Mouse (Mus musculus) lung, embryonic 15.5 days (tissue): ENCODE measurements around the gene Baiap2. TPM values are rescaled to one million over a fixed set of nuclear protein-coding genes. Genes with fewer than 3 reads are reported as not detected.
A peak's percentile ranks its signal among the peaks of the same experiment; 100 is the strongest.

Experiments used
- ATAC-seq: fragments of 200-750 bp; cut with Nextera tagmentation; 2 replicates; pipeline ENCODE4 v1.8.0; 2017; ENCODE audit warnings: moderate number of reproducible peaks, borderline replicate concordance; ENCODE audit not compliant: low FRiP score, low TSS enrichment; ENCODE audit errors: extremely low read depth
- H3K27ac ChIP-seq: fragments of 300-500 bp; sonication (generic); 2 replicates; pipeline ENCODE4 v1.5.1; 2015; ENCODE audit warnings: moderate library complexity, mild to moderate bottlenecking, inconsistent platforms
- H3K27me3 ChIP-seq: fragments of 300-500 bp; sonication (generic); 2 replicates; pipeline ENCODE4 v1.6.1; 2015; ENCODE audit warnings: inconsistent platforms
- H3K36me3 ChIP-seq: fragments of 300-500 bp; sonication (generic); 2 replicates; pipeline ENCODE4 v1.6.1; 2015; ENCODE audit warnings: inconsistent platforms
- H3K4me1 ChIP-seq: fragments of 300-500 bp; sonication (generic); 2 replicates; pipeline ENCODE4 v1.6.1; 2015; ENCODE audit warnings: inconsistent platforms
- H3K4me2 ChIP-seq: fragments of 300-500 bp; sonication (generic); 2 replicates; pipeline ENCODE4 v1.6.1; 2015; ENCODE audit warnings: inconsistent platforms, mild to moderate bottlenecking, moderate library complexity
- H3K4me3 ChIP-seq: fragments of 300-500 bp; sonication (generic); 2 replicates; pipeline ENCODE4 v1.5.1; 2015; ENCODE audit warnings: mild to moderate bottlenecking, inconsistent platforms
- H3K9ac ChIP-seq: fragments of 300-500 bp; sonication (generic); 2 replicates; pipeline ENCODE4 v1.6.1; 2015; ENCODE audit warnings: inconsistent platforms
- H3K9me3 ChIP-seq: fragments of 300-500 bp; sonication (generic); 2 replicates; pipeline ENCODE4 v1.6.1; 2016; ENCODE audit warnings: inconsistent platforms
- WGBS: fragments of 180-500 bp; shearing (Covaris S2); methylation state at CpG from one replicate; pipeline ENCODE4 v1.1.7; 2015; 5-methylcytosine and 5-hydroxymethylcytosine counted together
- polyA plus RNA-seq: library from polyadenylated mRNA; unstranded; fragments of >200 nt; fragmentation: Nextera tagmentation; extraction: Ambion mirVana; gene quantifications from 2 replicates; pipeline ENCODE4 v1.2.1, GENCODE M21; 2015

Gene Baiap2
- polyA plus RNA-seq, 1 experiment from 2014 or later, result 28.9 TPM

DNA sequence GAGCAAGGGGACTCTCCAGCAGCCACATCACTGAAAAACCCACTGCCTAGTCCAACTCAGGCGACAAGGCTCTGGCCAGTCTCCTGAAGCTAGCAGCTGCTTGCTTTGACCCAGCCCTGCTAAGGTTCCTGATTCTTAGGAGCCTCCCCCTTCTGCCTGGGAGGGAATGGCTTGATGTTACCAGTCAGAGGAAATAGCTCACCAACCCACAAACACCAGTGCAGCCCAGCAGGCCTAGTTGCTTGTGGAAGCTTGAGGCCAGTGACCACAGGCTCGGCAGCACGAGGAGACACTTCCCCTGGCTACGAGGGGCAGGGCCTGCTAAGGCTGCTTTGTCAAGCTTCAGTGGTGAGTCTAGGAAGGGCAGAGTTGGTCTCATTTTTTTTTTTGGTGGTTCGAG, 17.4 kb upstream of the Baiap2 start:
- no peak for ATAC-seq
- H3K4me3 ChIP-seq, result no peak overlapping the region
- no peaks in the 10 kb centered on the region for H3K27me3 ChIP-seq
- H3K9ac ChIP-seq, result no peak overlapping the region
- no peaks in the 10 kb centered on the region for H3K9me3 ChIP-seq
- H3K27ac ChIP-seq, result no peak overlapping the region
- no peaks in the 10 kb centered on the region for H3K36me3 ChIP-seq
- H3K4me1 ChIP-seq, result 0 out of 2 replicates have a peak, but pooled peaks cover under 1% of the 10 kb centered on the region
- H3K4me2 ChIP-seq, result no peak overlapping the region
- 62% methylated on average over 5 of the region's 5 CpGs for WGBS

DNA sequence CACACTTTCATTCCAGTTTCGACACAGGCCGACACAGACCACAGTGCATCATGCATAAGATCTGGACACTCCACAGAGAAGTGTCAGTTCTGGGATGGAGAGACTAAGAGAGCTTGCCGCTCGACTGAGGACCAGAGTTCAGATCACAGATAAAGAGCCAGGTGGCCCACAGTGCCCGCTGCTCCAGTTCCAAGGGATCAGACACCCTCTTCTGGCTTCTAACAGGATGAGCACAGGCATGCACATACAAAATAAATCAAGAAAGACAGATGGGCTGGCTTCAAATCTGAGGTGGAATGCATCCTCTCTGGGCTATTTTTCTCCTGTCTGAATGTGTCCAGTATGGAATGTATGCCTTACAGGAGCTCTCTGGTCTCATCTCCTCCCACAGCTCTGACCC, 15.8 kb upstream of the Baiap2 start:
- ATAC-seq, result no peak
- Histone ChIP-seq H3K27ac (no peak overlapping the region), H3K4me2 (no peak overlapping the region), H3K36me3 (no peaks in the 10 kb centered on the region), H3K9me3 (no peaks in the 10 kb centered on the region), H3K4me3 (no peak overlapping the region), H3K9ac (no peak overlapping the region), H3K4me1 (0 out of 2 replicates have a peak, but pooled peaks cover 3% of the 10 kb centered on the region), H3K27me3 (no peaks in the 10 kb centered on the region)
- WGBS, result 58% methylated on average over 5 of the region's 5 CpGs

DNA sequence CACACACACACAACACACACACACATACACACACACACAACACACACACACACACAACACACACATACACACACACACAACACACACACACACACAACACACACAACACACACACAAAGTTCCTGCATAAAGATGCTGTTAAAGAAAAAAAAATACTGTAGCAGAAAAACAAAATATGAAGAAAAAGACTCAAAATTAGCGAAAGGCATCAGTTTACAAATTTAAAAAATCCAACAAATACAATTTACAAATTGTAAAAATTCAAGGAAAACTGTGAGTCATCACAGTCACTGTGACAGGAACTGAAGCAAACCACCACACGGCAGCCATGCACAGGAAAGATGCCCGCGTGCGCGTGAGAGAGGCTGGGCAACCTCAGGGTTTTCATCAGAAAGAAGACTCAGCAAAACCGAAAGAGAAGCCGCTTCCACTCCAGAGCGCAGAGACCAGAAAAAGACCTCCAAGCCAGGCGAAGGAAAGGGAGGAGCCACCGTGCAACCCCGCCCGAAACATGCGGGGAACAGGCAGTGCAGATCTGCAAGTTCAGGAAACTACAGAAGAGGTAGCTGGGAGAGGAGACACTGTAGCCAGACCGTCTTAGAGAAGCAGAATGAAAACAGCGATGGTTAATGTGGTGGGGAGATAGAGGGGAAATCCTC, 14.4 kb upstream of the Baiap2 start:
- Histone ChIP-seq H3K9me3 (no peaks in the 10 kb centered on the region), H3K36me3 (no peaks in the 10 kb centered on the region), H3K4me1 (peaks cover 3% of the 10 kb centered on the region; the same call in 1 of the 2 replicates), H3K4me2 (peak overlapping the region; percentile 41), H3K27ac (no peak overlapping the region), H3K9ac (no peak overlapping the region), H3K4me3 (peak overlapping the region; percentile 15; the same call in 1 of the 2 replicates), H3K27me3 (no peaks in the 10 kb centered on the region)
- ATAC-seq, result no peak
- WGBS, result 42% methylated on average over 16 of the region's 16 CpGs

DNA sequence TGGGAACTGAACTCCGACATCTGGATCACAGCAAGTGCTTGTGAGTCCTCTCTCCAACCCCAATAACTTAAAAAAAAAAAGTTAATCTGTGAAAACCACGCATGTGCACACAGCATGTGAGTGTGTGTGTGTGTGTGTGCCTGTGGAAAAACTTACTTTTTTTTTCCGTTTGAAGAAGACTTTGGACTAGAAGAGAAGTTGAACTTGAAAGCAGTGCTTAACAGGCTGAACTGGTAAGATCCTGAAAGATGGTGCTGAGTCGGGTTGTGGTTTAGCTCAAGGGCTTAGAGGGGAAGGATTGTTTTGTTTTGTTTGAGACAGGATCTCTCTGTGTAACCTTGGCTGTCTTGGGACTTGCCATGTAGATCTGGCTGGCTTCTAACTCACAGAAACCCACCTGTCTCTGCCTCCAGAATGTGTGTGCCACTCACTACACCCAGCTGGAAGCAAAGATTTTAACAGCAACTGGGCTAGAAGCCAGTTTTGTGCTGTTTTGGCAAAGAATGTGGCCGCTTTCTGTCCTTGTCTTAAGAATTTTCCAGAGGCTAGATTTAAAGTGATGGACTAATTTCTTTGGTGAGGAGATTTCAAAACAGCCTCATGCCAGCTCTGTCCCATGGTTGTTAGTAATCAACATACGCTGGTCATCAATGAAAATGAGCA, 12.8 kb upstream of the Baiap2 start:
- Histone ChIP-seq H3K4me2 (no peak overlapping the region), H3K9ac (no peak overlapping the region), H3K4me1 (peaks cover 3% of the 10 kb centered on the region; the same call in 1 of the 2 replicates), H3K27ac (peak overlapping the region; percentile 24; the same call in 1 of the 2 replicates), H3K4me3 (no peak overlapping the region), H3K27me3 (no peaks in the 10 kb centered on the region), H3K9me3 (no peaks in the 10 kb centered on the region), H3K36me3 (no peaks in the 10 kb centered on the region)
- ATAC-seq, result no peak
- 73% methylated on average over 6 of the region's 6 CpGs for WGBS

DNA sequence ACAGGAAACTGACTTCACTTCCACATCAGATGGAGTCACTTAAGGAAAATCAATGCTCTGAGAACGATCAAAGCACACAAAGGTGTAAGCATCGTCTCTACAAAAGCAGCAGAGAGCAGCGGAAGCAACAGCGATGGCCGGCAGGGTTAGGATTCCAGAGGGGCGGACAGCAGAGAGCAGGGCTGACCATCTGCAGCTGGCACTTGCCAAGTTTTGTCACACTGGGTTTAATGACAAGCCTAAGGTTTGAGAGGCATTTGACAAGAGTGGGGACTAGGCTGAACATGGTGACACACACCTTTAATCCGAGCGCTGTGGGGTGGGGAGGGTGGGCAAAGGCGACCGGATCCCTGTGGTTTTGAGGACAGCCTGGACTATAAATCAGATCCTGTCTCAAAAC, 10.8 kb upstream of the Baiap2 start:
- H3K4me1 ChIP-seq, result peaks cover 8% of the 10 kb centered on the region
- no peak for ATAC-seq
- H3K27ac ChIP-seq, result no peak overlapping the region
- no peak overlapping the region for H3K4me3 ChIP-seq
- H3K9me3 ChIP-seq, result no peaks in the 10 kb centered on the region
- H3K9ac ChIP-seq, result no peak overlapping the region
- 63% methylated on average over 10 of the region's 10 CpGs for WGBS
- no peaks in the 10 kb centered on the region for H3K36me3 ChIP-seq
- no peaks in the 10 kb centered on the region for H3K27me3 ChIP-seq
- H3K4me2 ChIP-seq, result no peak overlapping the region

DNA sequence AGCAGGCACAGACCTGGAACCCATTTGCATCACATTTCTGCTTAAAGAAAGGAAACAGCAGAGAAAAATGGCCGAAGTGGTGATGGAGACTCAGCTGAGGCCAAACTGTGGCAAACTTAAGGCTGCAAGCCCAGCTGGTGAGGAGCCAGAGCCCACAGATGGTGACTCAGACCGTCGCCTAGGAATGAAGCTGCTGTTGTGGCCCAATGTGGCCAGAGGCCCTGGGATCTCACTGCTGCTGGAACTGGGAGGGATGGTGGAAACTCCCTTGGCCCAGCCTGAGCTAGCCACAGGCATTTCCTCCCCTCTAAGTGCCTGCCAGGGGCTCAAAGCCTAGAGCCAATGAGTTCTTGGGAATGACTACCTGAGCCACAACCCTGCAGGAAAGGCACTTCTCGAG, 9.4 kb upstream of the Baiap2 start:
- 46% methylated on average over 4 of the region's 4 CpGs for WGBS
- no peak overlapping the region for H3K4me2 ChIP-seq
- no peaks in the 10 kb centered on the region for H3K27me3 ChIP-seq
- H3K36me3 ChIP-seq, result no peaks in the 10 kb centered on the region
- H3K4me3 ChIP-seq, result no peak overlapping the region
- no peak for ATAC-seq
- no peak overlapping the region for H3K9ac ChIP-seq
- no peaks in the 10 kb centered on the region for H3K9me3 ChIP-seq
- peaks cover 22% of the 10 kb centered on the region for H3K4me1 ChIP-seq
- no peak overlapping the region for H3K27ac ChIP-seq

DNA sequence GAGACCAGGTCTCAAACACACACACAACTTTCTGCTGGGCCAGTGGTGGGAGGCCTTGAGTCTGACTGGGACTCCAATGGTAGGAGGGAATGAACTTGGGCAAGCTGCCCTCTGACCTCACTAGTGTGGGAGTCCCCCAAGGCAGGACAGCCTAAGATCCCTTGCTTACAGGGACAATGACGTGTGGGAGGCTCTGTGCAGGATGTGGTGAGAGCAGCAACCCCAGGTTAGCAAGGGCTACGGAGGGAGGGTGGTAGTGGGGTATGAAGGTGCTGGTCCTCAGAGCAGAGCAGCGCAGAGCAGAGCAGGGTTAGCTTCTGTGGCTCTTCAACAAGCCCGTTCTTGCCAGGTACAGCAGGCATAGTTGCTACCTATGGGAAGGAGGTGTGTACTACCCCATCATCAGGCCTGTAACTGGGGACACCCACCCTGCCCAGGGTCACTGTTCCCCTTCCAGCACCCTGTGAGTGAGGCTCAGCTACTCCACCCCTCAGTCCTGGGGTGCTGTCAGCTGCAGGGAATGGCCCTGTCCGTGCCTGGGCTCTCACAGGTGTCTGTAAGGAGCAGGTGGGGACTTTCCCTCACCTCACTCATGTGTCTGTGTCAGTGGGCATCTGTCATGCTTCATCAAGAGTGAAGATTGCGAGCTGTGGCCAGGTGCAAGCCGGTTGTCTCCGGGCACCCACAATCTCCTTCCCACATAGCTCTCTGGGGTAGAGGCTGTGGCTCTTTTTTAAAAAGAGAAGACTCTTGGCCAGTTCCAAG, 8.6 kb upstream of the Baiap2 start:
- Histone ChIP-seq H3K4me1 (peaks cover 30% of the 10 kb centered on the region), H3K27ac (no peak overlapping the region), H3K4me3 (no peak overlapping the region), H3K9me3 (no peaks in the 10 kb centered on the region), H3K27me3 (no peaks in the 10 kb centered on the region), H3K9ac (no peak overlapping the region), H3K4me2 (no peak overlapping the region), H3K36me3 (no peaks in the 10 kb centered on the region)
- 76% methylated on average over 8 of the region's 8 CpGs for WGBS
- ATAC-seq, result no peak

DNA sequence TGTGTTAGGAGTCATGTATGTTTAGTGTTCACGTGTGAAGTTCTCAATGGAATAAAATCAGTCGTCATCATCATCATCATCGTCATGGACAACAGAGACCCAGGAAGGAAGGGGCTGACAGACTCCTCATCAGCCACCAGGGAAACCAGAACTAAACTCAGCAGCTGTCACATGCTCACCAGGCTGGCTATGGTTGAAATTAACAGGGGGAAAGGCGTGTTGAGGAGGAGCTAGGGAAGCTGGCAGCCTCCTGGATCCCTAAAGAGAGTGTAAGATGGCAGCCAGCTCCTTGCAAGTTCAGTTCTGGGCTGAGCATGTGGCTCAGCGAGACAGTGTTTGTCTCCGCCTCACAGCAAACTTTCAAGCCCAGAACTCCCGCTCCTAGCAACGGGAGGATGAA, 7.8 kb upstream of the Baiap2 start:
- Histone ChIP-seq H3K4me2 (no peak overlapping the region), H3K9ac (no peak overlapping the region), H3K4me3 (no peak overlapping the region), H3K36me3 (no peaks in the 10 kb centered on the region), H3K4me1 (peaks cover 35% of the 10 kb centered on the region), H3K27me3 (no peaks in the 10 kb centered on the region), H3K9me3 (no peaks in the 10 kb centered on the region), H3K27ac (no peak overlapping the region)
- WGBS, result 56% methylated on average over 8 of the region's 8 CpGs
- ATAC-seq, result no peak

DNA sequence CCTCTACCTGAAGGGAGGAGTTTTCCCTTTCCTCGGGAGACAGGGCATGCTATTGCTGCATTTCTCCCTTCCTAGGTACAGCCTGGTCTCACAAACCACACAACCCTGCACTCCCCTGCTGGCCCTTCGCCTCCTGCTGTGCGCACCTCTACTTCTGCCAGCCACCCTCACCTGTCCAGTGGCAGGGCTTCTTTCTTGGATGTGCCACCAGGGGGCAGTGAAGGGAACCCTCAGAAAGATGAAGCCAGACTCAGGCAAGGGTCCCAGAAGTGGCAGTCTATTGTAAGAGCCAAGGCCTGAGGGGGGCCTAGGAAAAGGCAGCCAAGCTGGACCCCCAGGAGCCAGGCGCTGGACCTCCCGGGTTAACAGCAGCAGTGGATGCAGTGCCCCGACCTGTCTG, 7.1 kb upstream of the Baiap2 start:
- Histone ChIP-seq H3K27ac (no peak overlapping the region), H3K9me3 (no peaks in the 10 kb centered on the region), H3K36me3 (no peaks in the 10 kb centered on the region), H3K4me1 (peaks cover 37% of the 10 kb centered on the region), H3K9ac (no peak overlapping the region), H3K4me3 (no peak overlapping the region), H3K27me3 (no peaks in the 10 kb centered on the region), H3K4me2 (no peak overlapping the region)
- 32% methylated on average over 6 of the region's 6 CpGs for WGBS
- ATAC-seq, result no peak

DNA sequence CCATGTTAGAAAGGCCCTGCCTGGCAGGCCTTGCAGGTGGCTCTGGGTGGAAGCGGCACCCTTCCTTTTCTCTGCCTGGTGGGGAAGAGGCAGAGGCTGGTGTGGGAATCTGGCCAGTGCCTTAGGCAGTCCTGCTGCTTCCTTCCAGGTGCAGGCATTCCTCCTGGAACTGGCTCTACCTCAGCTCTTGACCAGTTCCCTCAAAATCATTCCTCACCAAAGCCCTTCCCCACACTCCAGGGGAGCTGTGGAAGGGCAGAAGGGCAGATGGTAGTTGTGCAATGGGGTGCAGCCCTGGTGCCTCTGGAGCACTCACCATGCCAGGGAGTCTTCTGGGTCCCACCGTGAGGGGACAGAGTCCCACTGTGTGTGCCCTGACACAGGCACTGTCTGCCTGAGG, 6.1 kb upstream of the Baiap2 start:
- WGBS, result 60% methylated on average over 2 of the region's 2 CpGs
- Histone ChIP-seq H3K4me1 (peaks cover 47% of the 10 kb centered on the region), H3K27ac (peak overlapping the region; percentile 45; the same call in 1 of the 2 replicates), H3K27me3 (no peaks in the 10 kb centered on the region), H3K4me3 (no peak overlapping the region), H3K9me3 (no peaks in the 10 kb centered on the region), H3K36me3 (no peaks in the 10 kb centered on the region), H3K4me2 (no peak overlapping the region), H3K9ac (no peak overlapping the region)
- ATAC-seq, result no peak

DNA sequence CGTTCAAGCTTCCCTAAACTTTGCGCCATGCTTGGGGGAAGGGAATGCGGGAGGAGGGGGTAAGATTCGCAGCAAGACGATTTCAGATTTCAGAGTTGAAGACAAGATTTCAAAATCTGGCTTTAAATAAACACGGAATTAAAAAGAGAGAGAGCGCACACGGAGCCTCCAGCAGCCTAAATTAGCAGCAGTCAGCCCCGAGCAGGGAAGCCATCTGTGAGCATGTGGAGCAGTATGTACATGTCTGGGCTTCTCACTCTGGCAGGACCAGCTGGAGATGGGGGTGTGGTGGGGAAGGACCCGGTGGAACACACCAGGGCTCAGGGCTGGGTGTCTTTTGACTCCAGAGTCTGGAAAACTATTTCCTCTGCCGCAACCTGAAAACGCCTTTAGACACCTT, 5.3 kb upstream of the Baiap2 start:
- WGBS, result 38% methylated on average over 12 of the region's 12 CpGs

More for the DNA sequence above, 5.3 kb upstream of the Baiap2 start:
- H3K9me3 ChIP-seq, result no peaks in the 10 kb centered on the region
- H3K9ac ChIP-seq, result no peak overlapping the region
- peak overlapping the region; percentile 45 for H3K27ac ChIP-seq
- H3K36me3 ChIP-seq, result no peaks in the 10 kb centered on the region
- ATAC-seq, result no peak
- H3K4me1 ChIP-seq, result peaks cover 53% of the 10 kb centered on the region
- no peaks in the 10 kb centered on the region for H3K27me3 ChIP-seq
- H3K4me2 ChIP-seq, result no peak overlapping the region
- no peak overlapping the region for H3K4me3 ChIP-seq
